Comparison of ENCODE assay signal across 26 mouse cellular contexts in the genomic region with DNA sequence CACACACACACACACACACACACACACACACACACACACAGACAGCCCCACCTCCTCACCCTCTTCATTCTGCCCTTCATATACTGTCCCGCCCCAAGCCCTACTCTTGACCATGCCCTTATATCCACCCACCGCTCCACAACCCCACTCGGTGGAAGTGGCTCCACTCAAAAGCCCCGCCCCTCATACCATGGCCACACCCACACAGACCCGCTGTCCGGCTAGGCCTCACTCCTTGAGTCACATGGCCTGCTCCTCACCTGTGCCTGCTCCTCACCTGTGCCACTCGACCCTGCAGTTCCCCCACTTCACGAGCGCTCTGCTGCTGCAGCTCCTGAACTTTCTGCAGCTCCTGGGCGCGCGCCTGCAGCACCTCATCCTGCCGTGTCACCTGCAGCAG. TPM values are rescaled to one million over a fixed set of nuclear protein-coding genes. Genes with fewer than 3 reads are reported as not detected.
DNase-seq lines count a peak whose midpoint lies in the region; ATAC-seq and TF ChIP-seq lines count a peak whose summit lies in the region.
"Had no signal": no experiment of that assay in that cellular context is flagged by ENCODE, and none has a peak within 500 bp of the region (broad histone marks: within the 10 kb centered on the region; RNA-seq: fewer than 3 reads in every experiment).

No protein-coding gene starts in this region.

- peak; percentile 84 to 88 for DNase-seq in lung, adult 18-20 months
- peak; percentile 81 for DNase-seq in lung, postnatal 10 days
- DNase-seq in left cerebral cortex, postnatal 25 days (ENCODE audit: low spot score in 2 of 2): no peak
- no peak for DNase-seq in thymus, postnatal 14 days
- no peak for DNase-seq in adrenal gland, adult (ENCODE audit: inconsistent age in 2 of 2, low spot score in 1 of 2)
- DNase-seq: adrenal gland, postnatal 36 days; cerebellum, postnatal 14 days; gastrocnemius, adult 2 months; heart, postnatal 14 days; kidney, adult 11 months; kidney, postnatal 4 days; left cerebral cortex, postnatal 4 days had no signal

- TF ChIP-seq CTCF in ES-Bruce4 (IDR thresholded peaks at IDR 0.05; ENCODE audit: low read depth, low read length): no peak

- no peak for TF ChIP-seq EP300 in ES-Bruce4 (IDR thresholded peaks at IDR 0.05; ENCODE audit: insufficient read depth, low read depth, low read length)

- no peak for TF ChIP-seq POLR2A in ES-Bruce4 (IDR thresholded peaks at IDR 0.05; ENCODE audit: insufficient read depth, low read length)

- H3K9ac ChIP-seq in heart, embryonic 13.5 days: no peak overlapping the region
- H3K9ac ChIP-seq in heart, embryonic 12.5 days: no peak overlapping the region
- no peak overlapping the region for H3K9ac ChIP-seq in ES-Bruce4 (ENCODE audit: low read depth, poor library complexity, severe bottlenecking)
- H3K9ac ChIP-seq: embryonic facial prominence, embryonic 13.5 days; forebrain, embryonic 13.5 days; hindbrain, embryonic 14.5 days; kidney, embryonic 15.5 days; limb, embryonic 15.5 days; liver, embryonic 15.5 days; midbrain, embryonic 12.5 days had no signal

- H3K36me3 ChIP-seq in heart, embryonic 13.5 days: no peaks in the 10 kb centered on the region
- no peaks in the 10 kb centered on the region for H3K36me3 ChIP-seq in heart, embryonic 12.5 days
- H3K36me3 ChIP-seq in ES-Bruce4 (ENCODE audit: control insufficient read depth, insufficient read depth, low read length, poor library complexity, severe bottlenecking): no peaks in the 10 kb centered on the region
- H3K36me3 ChIP-seq: embryonic facial prominence, embryonic 13.5 days; heart, embryonic 10.5 days; kidney, embryonic 15.5 days; limb, embryonic 15.5 days; liver, embryonic 15.5 days; midbrain, embryonic 12.5 days had no signal

- H3K4me2 ChIP-seq in heart, embryonic 13.5 days: no peak overlapping the region
- no peak overlapping the region for H3K4me2 ChIP-seq in heart, embryonic 12.5 days
- H3K4me2 ChIP-seq: embryonic facial prominence, embryonic 13.5 days; forebrain, embryonic 13.5 days; hindbrain, embryonic 14.5 days; kidney, embryonic 15.5 days; limb, embryonic 15.5 days; liver, embryonic 15.5 days; midbrain, embryonic 12.5 days had no signal

- no peaks in the 10 kb centered on the region for H3K4me1 ChIP-seq in heart, embryonic 13.5 days
- H3K4me1 ChIP-seq in heart, embryonic 12.5 days (replicated peaks): no peaks in the 10 kb centered on the region
- peaks cover 6% of the 10 kb centered on the region for H3K4me1 ChIP-seq in ES-Bruce4 (ENCODE audit: control insufficient read depth, insufficient read depth, low read length)
- H3K4me1 ChIP-seq: embryonic facial prominence, embryonic 13.5 days; forebrain, embryonic 13.5 days; heart, embryonic 10.5 days; kidney, embryonic 15.5 days; limb, embryonic 15.5 days; liver, embryonic 15.5 days; midbrain, embryonic 12.5 days had no signal

- 54% methylated on average over 13 of the region's 13 CpGs for WGBS in heart, embryonic 13.5 days
- WGBS in heart, embryonic 12.5 days: 64% methylated on average over 13 of the region's 13 CpGs

- intact Hi-C loops in left cerebral cortex, postnatal 25 days (cut with DNase I): no loop called here

- H3K4me3 ChIP-seq in heart, embryonic 13.5 days: no peak overlapping the region
- no peak overlapping the region for H3K4me3 ChIP-seq in heart, embryonic 12.5 days
- H3K4me3 ChIP-seq in ES-Bruce4 (ENCODE audit: low read depth, low read length): peak overlapping the region; percentile 24
- H3K4me3 ChIP-seq: embryonic facial prominence, embryonic 13.5 days; erythroblast, embryonic 14.5 days; forebrain, embryonic 13.5 days; gastrocnemius, adult 2 months; heart, embryonic 10.5 days; kidney, embryonic 15.5 days; limb, embryonic 15.5 days; liver, embryonic 15.5 days; midbrain, embryonic 12.5 days had no signal

- no peak overlapping the region for H3K27ac ChIP-seq in heart, embryonic 13.5 days (replicated peaks)
- no peak overlapping the region for H3K27ac ChIP-seq in heart, embryonic 12.5 days (ENCODE audit: poor library complexity, severe bottlenecking)
- H3K27ac ChIP-seq in ES-Bruce4 (ENCODE audit: insufficient read depth, low read length): no peak overlapping the region
- H3K27ac ChIP-seq: embryonic facial prominence, embryonic 13.5 days; forebrain, embryonic 13.5 days; gastrocnemius, adult 2 months; heart, embryonic 10.5 days; hindbrain, embryonic 14.5 days; kidney, embryonic 15.5 days; limb, embryonic 15.5 days; liver, embryonic 15.5 days; midbrain, embryonic 12.5 days had no signal

- H3K27me3 ChIP-seq in heart, embryonic 13.5 days (replicated peaks): peaks cover 72% of the 10 kb centered on the region
- H3K27me3 ChIP-seq in heart, embryonic 12.5 days (replicated peaks): peaks cover 72% of the 10 kb centered on the region
- H3K27me3 ChIP-seq in ES-Bruce4 (ENCODE audit: control insufficient read depth, insufficient read depth, low read length, poor library complexity, severe bottlenecking): no peaks in the 10 kb centered on the region

- ATAC-seq in heart, embryonic 13.5 days (ENCODE audit: extremely low read depth, insufficient number of reproducible peaks, low FRiP score, low TSS enrichment): 0 out of 2 replicates have a peak, but pooled peaks have one; percentile 25
- ATAC-seq in heart, embryonic 12.5 days (ENCODE audit: insufficient number of reproducible peaks, low FRiP score): no peak
- ATAC-seq: forebrain, embryonic 13.5 days had no signal

- H3K9me3 ChIP-seq in heart, embryonic 13.5 days: no peaks in the 10 kb centered on the region
- no peaks in the 10 kb centered on the region for H3K9me3 ChIP-seq in heart, embryonic 12.5 days (replicated peaks)
- no peaks in the 10 kb centered on the region for H3K9me3 ChIP-seq in ES-Bruce4 (replicated peaks; ENCODE audit: control insufficient read depth, insufficient read depth, low read length, poor library complexity, severe bottlenecking)
- H3K9me3 ChIP-seq: embryonic facial prominence, embryonic 13.5 days; forebrain, embryonic 13.5 days; heart, embryonic 10.5 days; kidney, embryonic 15.5 days; limb, embryonic 15.5 days; liver, embryonic 15.5 days; midbrain, embryonic 12.5 days had no signal

RNA-seq across cellular contexts. Expression of a gene that starts 40.0 kb away (rescaled TPM):
- polyA plus RNA-seq in heart, embryonic 13.5 days (2015; fragmentation: Nextera tagmentation; extraction: Ambion mirVana): 0.05 and 0.17 TPM in 2 replicates
- polyA plus RNA-seq in heart, embryonic 12.5 days (2016; fragmentation: Nextera tagmentation; extraction: Ambion mirVana): 0.15 and 0.17 TPM in 2 replicates
- polyA plus RNA-seq in ES-Bruce4 (2011; ENCODE audit: insufficient read depth, insufficient read length, low read depth, missing spikeins): 12.3 and 15.5 TPM in 2 replicates
- total RNA-seq in left cerebral cortex, postnatal 25 days (2021): 10 to 100 TPM; 85.1 to 94.3 TPM
- polyA plus RNA-seq: thymus, postnatal 0 days had no signal

RNA-seq across cellular contexts. Expression of a gene that starts 40.2 kb away (rescaled TPM):
- 0.59 and 0.99 TPM in 2 replicates for polyA plus RNA-seq in heart, embryonic 13.5 days (2015; fragmentation: Nextera tagmentation; extraction: Ambion mirVana)
- polyA plus RNA-seq in heart, embryonic 12.5 days (2016; fragmentation: Nextera tagmentation; extraction: Ambion mirVana): 0.59 and 1.0 TPM in 2 replicates
- polyA plus RNA-seq in ES-Bruce4 (2011; ENCODE audit: insufficient read depth, insufficient read length, low read depth, missing spikeins): 14.7 and 16.5 TPM in 2 replicates
- 10 to 100 TPM; 15.4 to 20.6 TPM for total RNA-seq in left cerebral cortex, postnatal 25 days (2021)
- total RNA-seq: megakaryocyte, adult 5-6 weeks had no signal

RNA-seq across cellular contexts. Expression of a gene that starts 58.3 kb away (rescaled TPM):
- polyA plus RNA-seq in heart, embryonic 13.5 days (2015; fragmentation: Nextera tagmentation; extraction: Ambion mirVana): 0.39 and 0.43 TPM in 2 replicates
- polyA plus RNA-seq in heart, embryonic 12.5 days (2016; fragmentation: Nextera tagmentation; extraction: Ambion mirVana): 0.12 TPM in 1 of 2 replicates, not detected in the other
- 0.97 and 1.1 TPM in 2 replicates for polyA plus RNA-seq in ES-Bruce4 (2011; ENCODE audit: insufficient read depth, insufficient read length, low read depth, missing spikeins)
- total RNA-seq in left cerebral cortex, postnatal 25 days (2021): under 1 TPM in 1 of 2 experiments, not detected in 1; 0.21 TPM

Comparison
In these comparisons a context has a peak if more than half of its experiments do, and no peak if none do; other contexts are left out.
1. DNase-seq: peak in lung, adult 18-20 months (2 of 2) and lung, postnatal 10 days (single experiment); none in left cerebral cortex, postnatal 25 days (0 of 2), thymus, postnatal 14 days (single experiment) and adrenal gland, adult (0 of 2).
2. RNA of a gene that starts 40.0 kb away (polyA plus RNA-seq): 12.3 to 15.5 TPM in ES-Bruce4; 0.05 to 0.17 TPM in heart, embryonic 13.5 days and 0.15 to 0.17 TPM in heart, embryonic 12.5 days; every median in the first group is over 10 times any median in the second.